Mouse (Mus musculus) kidney, adult 2 months (tissue): ENCODE measurements around the gene Gpr87.

Experiments
- CTCF ChIP-seq: fragments of 200-500 bp; conservative IDR thresholded peaks from 2 replicates; pipeline ENCODE4 v1.5.1; 2011; ENCODE audit warnings: low read depth, mild to moderate bottlenecking, control low read depth, low read length, moderate library complexity, mixed read lengths; ENCODE audit not compliant: insufficient read depth, insufficient read length
- POLR2A ChIP-seq: fragments of 200-500 bp; IDR thresholded peaks from one replicate; pipeline ENCODE4 v1.6.1; 2011; ENCODE audit warnings: low read depth, low read length, control low read depth

DNA sequence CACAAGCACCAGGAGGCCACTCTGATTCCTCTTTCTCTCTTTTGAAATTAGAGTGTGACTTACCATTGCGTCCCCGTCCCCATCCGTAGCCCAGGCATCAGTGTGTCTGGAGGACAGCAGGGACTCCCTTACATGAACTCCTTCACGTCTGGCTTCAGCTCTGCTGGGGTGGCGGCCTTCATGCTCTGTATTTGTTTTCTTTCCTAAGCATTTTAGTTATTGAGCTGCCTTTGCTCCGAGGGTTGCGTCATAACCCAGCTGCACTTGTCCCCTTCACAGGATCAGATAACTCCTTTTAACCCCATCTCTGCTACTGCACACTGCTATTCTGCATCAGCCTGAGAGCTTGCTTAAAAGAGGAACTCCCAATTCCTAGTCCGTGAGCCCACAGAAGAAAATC lies 64.5 kb downstream of the Gpr87 start:
- TF ChIP-seq CTCF: no peak
- TF ChIP-seq POLR2A: no peak
